Mouse (Mus musculus) left cerebral cortex, postnatal 14 days (tissue): ENCODE measurements around the gene Ybx1. TPM values are rescaled to one million over a fixed set of nuclear protein-coding genes. Genes with fewer than 3 reads are reported as not detected.

Experiments
- DNase-seq, 2 experiments: peaks; one replicate each; pipeline ENCODE4 v3.0.0; 2021 to 2022; ENCODE audit warnings: low spot score in 2 of 2, mixed read lengths in 1 of 2
- intact Hi-C: fragments of 180-260 bp; cut with DNase I; formaldehyde crosslinking; loops from one replicate; pipeline ENCODE4 v1.15.1; 2025
- total RNA-seq, 2 experiments: library from RNA; stranded (reverse); gene quantifications; 2 replicates each; pipeline ENCODE4 v1.2.3; 2021

The Ybx1 gene
- total RNA-seq, 2 experiments from 2014 or later, result 441 to 483 TPM

DNA sequence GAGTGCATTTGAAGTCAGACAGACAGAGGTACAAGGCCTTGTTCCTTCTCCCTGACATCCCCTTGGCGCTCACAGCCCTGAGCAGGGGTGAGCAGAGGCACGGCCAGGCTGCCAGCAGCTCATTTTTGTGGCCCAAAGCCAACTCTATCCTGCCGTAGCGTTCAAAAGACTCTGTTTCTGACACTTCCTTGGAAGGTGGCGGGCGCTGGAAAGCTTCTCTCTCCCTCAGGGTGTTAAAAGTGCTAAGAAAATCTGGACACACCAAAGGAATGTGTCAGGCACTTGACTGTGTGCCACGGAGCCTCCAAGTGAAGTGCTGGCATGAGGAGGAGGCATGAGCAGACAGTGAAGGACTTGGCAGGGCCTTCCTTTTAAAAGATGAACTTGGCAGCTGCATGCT lies 48.8 kb downstream of the Ybx1 start:
- intact Hi-C loops, result loop anchor here (10.0 kb wide), 1 partner anchor 419 kb away; no protein-coding TSS in a partner anchor

DNA sequence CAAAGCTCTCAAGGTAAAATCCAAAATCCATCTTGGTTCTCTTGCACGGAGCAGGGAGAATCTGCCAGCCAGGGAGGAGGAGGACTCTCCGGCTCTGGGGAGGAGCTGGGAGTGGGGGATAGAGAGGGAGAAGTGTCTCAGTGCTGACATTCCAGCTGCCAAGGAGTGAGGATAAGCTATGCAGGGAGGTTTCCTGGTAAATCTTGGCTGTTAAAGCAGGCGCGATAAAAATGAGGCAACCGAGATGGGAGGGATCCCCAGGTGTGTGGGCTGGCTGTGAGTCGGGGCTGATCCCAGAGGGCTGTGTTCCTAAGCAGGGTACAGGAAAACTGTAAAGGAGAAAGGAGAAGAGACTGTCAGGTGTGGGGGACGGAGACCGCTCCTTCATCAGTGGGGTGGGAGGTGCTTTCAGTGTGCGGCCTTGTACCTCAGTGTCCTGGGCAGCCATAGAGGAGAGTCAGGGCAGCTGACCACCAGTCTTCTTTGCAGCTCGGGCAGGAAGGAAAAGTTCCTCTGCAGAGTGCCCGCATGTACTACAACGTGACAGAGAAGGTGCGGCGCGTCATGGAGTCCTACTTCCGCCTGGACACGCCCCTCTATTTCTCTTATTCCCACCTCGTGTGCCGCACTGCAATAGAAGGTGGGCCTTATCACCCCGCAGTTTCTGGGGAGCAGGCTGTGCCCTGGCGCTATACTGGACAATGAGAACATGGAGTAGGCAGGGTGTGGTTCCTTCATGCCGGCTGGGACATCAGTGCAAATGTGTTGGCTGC lies 49.8 kb downstream of the Ybx1 start:
- intact Hi-C loops, result loop anchor here (10.0 kb wide), 1 partner anchor 420 kb away; no protein-coding TSS in a partner anchor
- DNase-seq, result peak; percentile 58 to 83

More for the DNA sequence above, 48.8 kb downstream of the Ybx1 start:
- DNase-seq, result peak; percentile 63 to 82

DNA sequence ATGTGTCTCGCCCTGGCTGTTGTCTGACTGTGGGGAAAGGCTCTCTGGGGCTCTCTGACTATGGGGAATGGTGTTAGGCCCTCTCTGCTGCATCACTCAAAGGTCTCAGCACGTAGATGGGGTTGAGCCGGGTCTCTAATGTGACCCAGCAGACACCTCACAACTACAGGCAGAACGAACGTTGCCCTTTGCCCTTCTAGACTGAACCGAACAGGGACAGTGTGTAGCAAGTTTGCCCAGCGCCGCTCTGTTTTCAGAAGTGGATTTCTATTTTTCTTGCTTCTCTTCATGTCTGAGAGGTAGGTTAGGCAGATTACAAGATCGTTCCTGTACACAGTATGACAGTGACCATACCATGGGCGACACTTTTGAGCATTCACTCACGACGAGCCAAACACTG lies 51.8 kb downstream of the Ybx1 start:
- intact Hi-C loops, result loop anchor here (10.0 kb wide), 1 partner anchor 422 kb away; no protein-coding TSS in a partner anchor
- DNase-seq, result no peak

DNA sequence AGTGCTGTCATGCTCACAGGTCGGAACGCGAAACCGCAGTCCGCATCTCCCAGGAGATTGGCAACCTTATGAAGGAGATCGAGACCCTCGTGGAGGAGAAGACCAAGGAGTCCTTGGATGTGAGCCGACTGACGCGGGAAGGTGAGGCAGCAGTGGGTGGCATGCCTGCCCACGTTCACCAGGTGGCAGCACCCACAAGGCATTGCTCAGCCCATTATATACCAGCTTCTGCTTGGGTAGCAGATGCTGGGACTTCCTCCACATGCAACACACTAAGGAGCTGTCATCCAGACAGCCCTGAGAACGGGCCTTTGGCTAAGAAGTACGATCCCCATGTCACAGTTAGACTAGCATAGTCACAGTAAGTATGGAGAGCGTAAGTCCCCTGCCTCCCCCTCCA lies 52.7 kb downstream of the Ybx1 start:
- intact Hi-C loops, result loop anchor here (10.0 kb wide), 1 partner anchor 423 kb away; no protein-coding TSS in a partner anchor
- peak; percentile 68 to 79 for DNase-seq

- intact Hi-C loops, result loop anchor here (10.0 kb wide), 1 partner anchor 296 kb away; the partner anchor contains the start of genes Foxj3 and Frg2f1
- DNase-seq, result peak; percentile 54 to 73
Observed at GRCm38 (mm10) chr4:119239181-119239682, 55.2 kb downstream of the Ybx1 start.

DNA sequence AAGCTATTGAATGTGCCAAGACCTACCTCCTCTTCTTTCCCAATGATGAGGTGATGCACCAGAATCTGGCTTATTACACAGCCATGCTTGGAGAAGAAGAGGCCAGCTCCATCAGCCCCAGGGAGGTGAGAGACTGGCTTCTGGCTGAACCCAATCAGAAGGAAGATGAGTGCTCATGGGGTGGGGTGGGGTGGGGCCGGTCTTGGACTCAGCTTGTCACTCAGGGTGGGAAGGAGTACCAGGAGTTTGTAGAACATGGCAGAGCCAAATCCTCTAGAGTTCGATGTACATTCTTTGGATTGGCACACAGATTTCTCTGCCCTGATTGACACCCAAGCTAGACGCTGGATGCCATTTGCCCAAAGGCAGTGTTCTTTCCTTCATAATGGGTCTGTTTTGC lies 55.7 kb downstream of the Ybx1 start:
- intact Hi-C loops, result loop anchor here (10.0 kb wide), 1 partner anchor 296 kb away; the partner anchor contains the start of genes Foxj3 and Frg2f1
- no peak for DNase-seq

GRCm38 (mm10) chr4:119234348-119234747 lies 60.1 kb downstream of the Ybx1 start:
- DNase-seq, result no peak
- intact Hi-C loops, result loop anchor here (10.0 kb wide), 1 partner anchor 300 kb away; the partner anchor contains the start of genes Foxj3 and Frg2f1

DNA sequence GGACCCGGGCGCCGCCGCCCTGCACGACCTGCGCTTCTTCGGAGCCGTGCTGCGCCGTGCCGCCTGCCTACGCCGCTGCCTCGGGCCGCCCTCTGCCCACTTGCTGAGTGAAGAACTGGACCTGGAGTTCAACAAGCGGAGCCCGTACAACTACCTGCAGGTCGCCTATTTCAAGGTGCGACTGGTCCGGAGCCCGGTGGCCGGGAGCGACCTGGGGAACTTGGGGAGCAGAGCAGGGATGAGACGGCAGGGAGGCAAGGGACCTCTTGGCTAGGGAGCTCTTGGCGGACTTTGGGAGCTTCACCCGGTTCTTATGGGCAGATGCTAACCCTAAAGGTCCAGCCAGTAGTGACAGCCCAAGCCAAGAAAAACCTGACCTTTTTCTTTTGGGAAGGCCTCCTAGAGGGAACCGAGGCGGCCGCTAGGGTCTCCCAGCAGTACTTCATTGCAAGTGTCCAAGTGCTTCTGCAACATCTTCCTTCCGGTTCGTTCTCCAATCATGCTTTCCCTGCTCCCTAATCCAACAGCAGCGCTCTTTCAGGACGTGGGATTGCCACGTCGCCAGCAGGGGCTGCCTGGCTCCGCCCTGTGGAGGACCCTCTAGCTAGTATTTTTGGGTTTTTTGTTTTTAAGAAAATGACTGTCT lies 61.0 kb downstream of the Ybx1 start:
- intact Hi-C loops, result loop anchor here (10.0 kb wide), 1 partner anchor 301 kb away; the partner anchor contains the start of genes Foxj3 and Frg2f1
- DNase-seq, result peak; percentile 33 to 68

DNA sequence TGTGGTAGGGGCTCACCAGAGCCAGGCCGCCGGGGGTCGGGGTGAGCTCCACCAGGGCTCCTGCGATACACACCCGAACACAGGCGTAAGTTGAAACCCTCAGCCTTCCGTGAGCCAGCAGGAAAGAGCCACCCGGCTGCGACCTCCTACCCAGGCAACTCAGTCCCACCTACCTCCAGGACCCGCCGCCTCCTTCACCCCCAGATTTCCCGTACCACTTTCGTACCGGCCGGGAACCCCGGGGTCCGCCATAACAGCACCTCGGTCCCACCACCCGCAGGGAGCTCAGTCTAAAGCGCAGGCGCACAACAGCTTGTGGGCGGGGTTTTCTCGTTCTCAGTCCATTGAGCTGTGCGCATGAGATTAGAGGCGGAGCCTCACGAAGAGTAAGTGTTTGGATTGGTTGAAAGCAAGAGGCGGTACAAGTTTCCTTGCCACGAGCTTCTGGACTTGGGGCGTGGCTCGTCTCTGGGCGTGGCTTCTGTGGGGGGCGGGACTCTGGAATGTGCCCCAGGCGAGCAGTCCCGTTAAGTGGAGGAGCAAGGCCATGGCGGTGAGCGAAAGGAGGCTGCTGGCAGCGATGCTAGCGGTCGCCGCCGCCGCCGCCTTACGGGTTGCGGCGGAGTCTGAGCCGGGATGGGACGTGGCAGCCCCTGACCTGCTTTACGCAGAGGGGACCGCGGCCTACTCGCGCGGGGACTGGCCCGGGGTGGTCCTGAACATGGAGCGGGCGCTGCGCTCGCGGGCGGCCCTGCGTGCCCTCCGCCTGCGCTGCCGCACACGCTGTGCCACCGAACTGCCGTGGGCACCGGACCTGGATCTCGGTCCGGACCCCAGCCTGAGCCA lies 61.8 kb downstream of the Ybx1 start, which contains the start of the genes AU022252 and P3h1:
AU022252 (minus strand) TSS at position 303 of the 846 bp plus-strand sequence.
P3h1 (plus strand) TSS at position 506 of the 846 bp plus-strand sequence.
- DNase-seq, result peak; percentile 99
- intact Hi-C loops, result loop anchor here (10.0 kb wide), 1 partner anchor 302 kb away; the partner anchor contains the start of genes Foxj3 and Frg2f1

Other genes starting within 250 kb of the Ybx1 start
- 100 to 1,000 TPM in 1 of 2 experiments, 10 to 100 TPM in 1; 72.3 to 110 TPM for gene Slc2a1, start 185.9 kb downstream of the Ybx1 start, total RNA-seq
- gene Zfp691, start 120.4 kb downstream of the Ybx1 start, total RNA-seq, result 1 to 10 TPM; 6.2 to 8.1 TPM
- under 1 TPM; 0.15 to 0.27 TPM for gene Ermap, start 104.6 kb downstream of the Ybx1 start, total RNA-seq
- 10 to 100 TPM; 19.7 to 22.1 TPM for gene Svbp, start 99.3 kb downstream of the Ybx1 start, total RNA-seq
- gene Tmem269, start 76.4 kb downstream of the Ybx1 start, total RNA-seq, result under 1 TPM; 0.48 to 0.55 TPM
- gene AU022252, start 61.9 kb downstream of the Ybx1 start, total RNA-seq, result 10 to 100 TPM; 31.6 to 34.9 TPM
- 1 to 10 TPM; 7.1 to 7.6 TPM for gene P3h1, start 61.7 kb downstream of the Ybx1 start, total RNA-seq
- under 1 TPM; 0.15 to 0.24 TPM for gene Cldn19, start 39.2 kb downstream of the Ybx1 start, total RNA-seq
- gene Ppih, start 25.9 kb upstream of the Ybx1 start, total RNA-seq, result 10 to 100 TPM; 18.0 to 19.1 TPM
- 10 to 100 TPM; 19.4 to 19.8 TPM for gene Ccdc30, start 120.9 kb upstream of the Ybx1 start, total RNA-seq
- 1 to 10 TPM; 4.5 to 5.7 TPM for gene Ppcs, start 127.8 kb upstream of the Ybx1 start, total RNA-seq
- gene Zmynd12, start 128.2 kb upstream of the Ybx1 start, total RNA-seq, result under 1 TPM in 1 of 2 experiments, not detected in 1; 0.23 TPM
- 10 to 100 TPM; 11.6 to 13.5 TPM for gene Rimkla, start 198.0 kb upstream of the Ybx1 start, total RNA-seq
- gene Foxj3, start 242.4 kb upstream of the Ybx1 start, total RNA-seq, result 10 to 100 TPM; 64.7 to 71.2 TPM
- gene Frg2f1, start 244.9 kb upstream of the Ybx1 start, total RNA-seq, result 10 to 100 TPM; 24.6 to 25.4 TPM